In the genomic region with DNA sequence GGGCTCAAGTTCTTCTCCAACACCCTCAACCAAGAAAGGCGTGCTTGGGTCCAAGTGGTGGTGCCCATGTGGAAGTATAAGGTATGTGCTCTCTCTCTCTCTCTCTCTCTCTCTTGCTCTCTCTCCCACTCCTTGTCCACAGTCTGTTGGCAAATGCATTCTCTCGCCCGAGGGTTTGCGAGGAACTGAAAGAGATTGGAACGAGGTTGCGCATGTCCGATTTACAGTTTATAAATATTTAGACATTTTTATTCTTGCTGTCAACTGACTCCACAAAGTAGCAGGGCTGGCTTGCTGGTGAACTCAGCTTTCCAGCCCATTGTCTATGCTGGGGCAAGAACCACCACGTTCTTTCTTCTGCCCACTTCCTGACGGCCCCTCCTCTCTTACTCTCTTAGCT, we compare ENCODE assay signal across 27 mouse cellular contexts. TPM values are rescaled to one million over a fixed set of nuclear protein-coding genes. Genes with fewer than 3 reads are reported as not detected.
DNase-seq lines count a peak whose midpoint lies in the region; ATAC-seq lines count a peak whose summit lies in the region.
"Had no signal": no experiment of that assay in that cellular context is flagged by ENCODE, and none has a peak within 500 bp of the region (broad histone marks: within the 10 kb centered on the region; RNA-seq: fewer than 3 reads in every experiment).

No protein-coding gene starts in this region.

- H3K4me3 ChIP-seq in stomach, embryonic 14.5 days (ENCODE audit: low read depth, low read length), result no peak overlapping the region
- no peak overlapping the region for H3K4me3 ChIP-seq in midbrain, embryonic 10.5 days
- H3K4me3 ChIP-seq in hindbrain, embryonic 12.5 days, result no peak overlapping the region
- H3K4me3 ChIP-seq: embryonic facial prominence, embryonic 10.5 days; forebrain, embryonic 15.5 days; heart, embryonic 15.5 days; hindbrain, embryonic 15.5 days; liver, embryonic 15.5 days; midbrain, embryonic 12.5 days; neural tube, embryonic 12.5 days had no signal

- no peaks in the 10 kb centered on the region for H3K36me3 ChIP-seq in stomach, embryonic 14.5 days (ENCODE audit: control insufficient read depth, insufficient read depth, low read length)
- no peaks in the 10 kb centered on the region for H3K36me3 ChIP-seq in midbrain, embryonic 10.5 days
- H3K36me3 ChIP-seq in hindbrain, embryonic 12.5 days, result no peaks in the 10 kb centered on the region
- H3K36me3 ChIP-seq: embryonic facial prominence, embryonic 10.5 days; forebrain, embryonic 15.5 days; heart, embryonic 15.5 days; hindbrain, embryonic 15.5 days; liver, embryonic 15.5 days; midbrain, embryonic 12.5 days; neural tube, embryonic 12.5 days had no signal

- no peaks in the 10 kb centered on the region for H3K27me3 ChIP-seq in stomach, embryonic 14.5 days (ENCODE audit: control insufficient read depth, insufficient read depth, low read length)
- H3K27me3 ChIP-seq in midbrain, embryonic 10.5 days (ENCODE audit: low read depth, poor library complexity, severe bottlenecking), result no peaks in the 10 kb centered on the region
- H3K27me3 ChIP-seq in hindbrain, embryonic 12.5 days, result no peaks in the 10 kb centered on the region
- H3K27me3 ChIP-seq: forebrain, embryonic 15.5 days; heart, embryonic 15.5 days; hindbrain, embryonic 15.5 days; liver, embryonic 15.5 days; midbrain, embryonic 12.5 days; neural tube, embryonic 12.5 days had no signal

- 53% methylated on average over 9 of the region's 9 CpGs for WGBS in stomach, embryonic 14.5 days
- WGBS in midbrain, embryonic 10.5 days, result 87% methylated on average over 9 of the region's 9 CpGs
- WGBS in hindbrain, embryonic 12.5 days, result 84% methylated on average over 9 of the region's 9 CpGs

- H3K4me2 ChIP-seq in stomach, embryonic 14.5 days (replicated peaks; ENCODE audit: low read depth, low read length), result no peak overlapping the region
- H3K4me2 ChIP-seq in hindbrain, embryonic 12.5 days (replicated peaks), result no peak overlapping the region
- H3K4me2 ChIP-seq: forebrain, embryonic 15.5 days; heart, embryonic 15.5 days; hindbrain, embryonic 15.5 days; liver, embryonic 15.5 days; midbrain, embryonic 12.5 days; neural tube, embryonic 12.5 days had no signal

- no peak overlapping the region for H3K9ac ChIP-seq in stomach, embryonic 14.5 days (replicated peaks; ENCODE audit: low read depth, low read length)
- no peak overlapping the region for H3K9ac ChIP-seq in hindbrain, embryonic 12.5 days
- H3K9ac ChIP-seq: forebrain, embryonic 15.5 days; heart, embryonic 15.5 days; hindbrain, embryonic 15.5 days; liver, embryonic 15.5 days; midbrain, embryonic 12.5 days; neural tube, embryonic 12.5 days had no signal

- DNase-seq in urinary bladder, postnatal 14 days (ENCODE audit: low spot score), result peak; percentile 7
- no peak for DNase-seq in urinary bladder, postnatal 36 days (ENCODE audit: low spot score in 2 of 2)
- DNase-seq in lung, postnatal 10 days, result peak; percentile 75
- no peak for DNase-seq in midbrain, embryonic 10.5 days (ENCODE audit: low spot score)
- no peak for DNase-seq in cerebellum, postnatal 36 days
- DNase-seq: adrenal gland, postnatal 36 days; cerebellum, adult 11 months; cerebellum, adult 9-11 months; gastrocnemius, postnatal 25 days; heart, postnatal 4 days; kidney, adult 11 months; kidney, postnatal 4 days; layer of hippocampus, adult 9-11 months; right cerebral cortex, postnatal 14 days; spleen, adult 18-20 months; thymus, adult 18-20 months; thymus, postnatal 36 days had no signal

- H3K9me3 ChIP-seq in stomach, embryonic 14.5 days (ENCODE audit: control insufficient read depth, low read depth, low read length), result no peaks in the 10 kb centered on the region
- peaks cover 3% of the 10 kb centered on the region; the same call in 1 of the 2 replicates for H3K9me3 ChIP-seq in midbrain, embryonic 10.5 days (replicated peaks)
- no peaks in the 10 kb centered on the region for H3K9me3 ChIP-seq in hindbrain, embryonic 12.5 days (replicated peaks)
- H3K9me3 ChIP-seq: forebrain, embryonic 15.5 days; heart, embryonic 15.5 days; hindbrain, embryonic 15.5 days; liver, embryonic 15.5 days; midbrain, embryonic 12.5 days; neural tube, embryonic 12.5 days had no signal

- ATAC-seq in stomach, embryonic 14.5 days (ENCODE audit: insufficient number of reproducible peaks, insufficient read depth, low FRiP score, low read depth), result no peak
- ATAC-seq in hindbrain, embryonic 12.5 days (ENCODE audit: low FRiP score), result no peak
- ATAC-seq: CD4-positive, CD25-positive, alpha-beta regulatory T cell, adult 4 months; forebrain, embryonic 15.5 days had no signal

- peak overlapping the region; percentile 58; the same call in 1 of the 2 replicates for H3K27ac ChIP-seq in stomach, embryonic 14.5 days (ENCODE audit: low read length)
- no peak overlapping the region for H3K27ac ChIP-seq in midbrain, embryonic 10.5 days (replicated peaks)
- H3K27ac ChIP-seq in hindbrain, embryonic 12.5 days, result no peak overlapping the region
- H3K27ac ChIP-seq: embryonic facial prominence, embryonic 10.5 days; forebrain, embryonic 15.5 days; heart, embryonic 15.5 days; hindbrain, embryonic 15.5 days; liver, embryonic 15.5 days; midbrain, embryonic 12.5 days; neural tube, embryonic 12.5 days had no signal

- H3K4me1 ChIP-seq in stomach, embryonic 14.5 days (ENCODE audit: control insufficient read depth, insufficient read depth, low read length), result peaks cover 5% of the 10 kb centered on the region; the same call in 1 of the 2 replicates
- peaks cover 3% of the 10 kb centered on the region; the same call in 1 of the 2 replicates for H3K4me1 ChIP-seq in midbrain, embryonic 10.5 days
- H3K4me1 ChIP-seq in hindbrain, embryonic 12.5 days, result no peaks in the 10 kb centered on the region
- H3K4me1 ChIP-seq: hindbrain, embryonic 15.5 days; midbrain, embryonic 12.5 days; neural tube, embryonic 12.5 days had no signal

RNA-seq across cellular contexts. Expression of gene Ptafr, which starts 7.3 kb away (rescaled TPM):
- polyA plus RNA-seq in stomach, embryonic 14.5 days (2014; fragmentation: Nextera tagmentation; extraction: Ambion mirVana), result 1.0 and 1.2 TPM in 2 replicates
- 0.41 and 0.56 TPM in 2 replicates for polyA plus RNA-seq in midbrain, embryonic 10.5 days (2016; fragmentation: Nextera tagmentation; extraction: Ambion mirVana)
- polyA plus RNA-seq in hindbrain, embryonic 12.5 days (2016; fragmentation: Nextera tagmentation; extraction: Ambion mirVana), result 0.34 and 0.76 TPM in 2 replicates

RNA-seq across cellular contexts. Expression of gene Dnajc8, which starts 35.8 kb away (rescaled TPM):
- polyA plus RNA-seq in stomach, embryonic 14.5 days (2014; fragmentation: Nextera tagmentation; extraction: Ambion mirVana), result 163 and 171 TPM in 2 replicates
- polyA plus RNA-seq in midbrain, embryonic 10.5 days (2016; fragmentation: Nextera tagmentation; extraction: Ambion mirVana), result 203 and 216 TPM in 2 replicates
- polyA plus RNA-seq in hindbrain, embryonic 12.5 days (2016; fragmentation: Nextera tagmentation; extraction: Ambion mirVana), result 159 and 164 TPM in 2 replicates

RNA-seq across cellular contexts. Expression of gene Atpif1, which starts 37.7 kb away (rescaled TPM):
- polyA plus RNA-seq in stomach, embryonic 14.5 days (2014; fragmentation: Nextera tagmentation; extraction: Ambion mirVana), result 1,247 and 1,358 TPM in 2 replicates
- 965 and 979 TPM in 2 replicates for polyA plus RNA-seq in midbrain, embryonic 10.5 days (2016; fragmentation: Nextera tagmentation; extraction: Ambion mirVana)
- polyA plus RNA-seq in hindbrain, embryonic 12.5 days (2016; fragmentation: Nextera tagmentation; extraction: Ambion mirVana), result 1,136 and 1,234 TPM in 2 replicates

Comparison
In these comparisons a context has a peak if more than half of its experiments do, and no peak if none do; other contexts are left out.
1. DNase-seq: peak in urinary bladder, postnatal 14 days (single experiment) and lung, postnatal 10 days (single experiment); none in urinary bladder, postnatal 36 days (0 of 2), midbrain, embryonic 10.5 days (single experiment) and cerebellum, postnatal 36 days (0 of 2).